Mouse (Mus musculus): Measurements from ENCODE around the gene Ice1.

DNA sequence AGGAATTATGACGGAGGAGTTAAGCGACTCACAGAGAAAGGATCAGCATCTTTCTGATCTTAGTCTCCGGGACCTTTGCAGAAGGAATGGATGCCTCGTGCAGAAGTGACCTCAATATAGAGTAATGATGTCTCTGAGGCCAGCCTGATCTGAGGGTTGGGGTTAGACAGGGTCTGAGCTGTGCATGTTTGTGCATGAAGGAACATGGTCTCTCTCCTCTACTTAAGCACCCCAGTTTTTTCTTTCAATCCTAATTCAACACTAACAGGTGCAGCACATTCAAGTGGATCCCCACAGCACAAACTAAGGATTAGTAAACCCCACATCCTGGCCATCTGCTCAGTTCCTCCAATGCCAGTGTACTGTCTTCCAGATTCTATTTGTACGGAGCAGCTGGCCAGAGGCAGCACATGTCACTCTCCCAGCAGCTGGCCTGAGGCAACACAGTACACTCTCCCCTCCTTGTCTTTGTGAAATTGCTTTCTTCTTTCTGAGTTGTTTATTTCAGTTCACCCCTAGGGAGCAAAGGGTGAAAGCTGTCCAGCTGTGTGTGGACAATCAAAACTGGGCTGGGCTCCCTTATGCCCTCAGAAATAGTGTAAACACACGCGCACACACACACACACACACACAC is 47.7 kb upstream of the Ice1 start:
- TF ChIP-seq CTCF (IDR thresholded peaks at IDR 0.05) (no peak), EP300 (IDR thresholded peaks at IDR 0.05) (no peak)
